In genomic region chr2:127532379-127532778, GRCm38 (mm10) we compare ENCODE assay signal across 11 mouse cellular contexts. TPM values are rescaled to one million over a fixed set of nuclear protein-coding genes. Genes with fewer than 3 reads are reported as not detected.
DNase-seq lines count a peak whose midpoint lies in the region; ATAC-seq and TF ChIP-seq lines count a peak whose summit lies in the region.
"Had no signal": no experiment of that assay in that cellular context is flagged by ENCODE, and none has a peak within 500 bp of the region (broad histone marks: within the 10 kb centered on the region; RNA-seq: fewer than 3 reads in every experiment).

No protein-coding gene starts in this region.

- WGBS in hindbrain, postnatal 0 days: 14% methylated on average over 9 of the region's 9 CpGs
- 15% methylated on average over 9 of the region's 9 CpGs for WGBS in hindbrain, embryonic 16.5 days
- WGBS in thymus, adult 2 months: 15% methylated on average over 9 of the region's 9 CpGs

- no peaks in the 10 kb centered on the region for H3K9me3 ChIP-seq in hindbrain, postnatal 0 days (ENCODE audit: low read length)
- no peaks in the 10 kb centered on the region for H3K9me3 ChIP-seq in hindbrain, embryonic 16.5 days (ENCODE audit: control insufficient read depth, low read length)
- H3K9me3 ChIP-seq: limb, embryonic 12.5 days had no signal

- peak; percentile 30 for DNase-seq in hindbrain, postnatal 0 days (ENCODE audit: low spot score)
- DNase-seq in thymus, postnatal 14 days: peak; percentile 11
- DNase-seq in thymus, adult 2 months: no peak
- peak; percentile 73 for DNase-seq in embryo, embryonic 10.5 days (ENCODE audit: low spot score)
- peak; percentile 49 for DNase-seq in retina, postnatal 1 day
- no peak for DNase-seq in left cerebral cortex, postnatal 4 days
- DNase-seq: gastrocnemius, adult 2 months had no signal

- no peak overlapping the region for H3K4me3 ChIP-seq in hindbrain, postnatal 0 days (ENCODE audit: low read length)
- H3K4me3 ChIP-seq in hindbrain, embryonic 16.5 days (ENCODE audit: low read length): no peak overlapping the region
- no peak overlapping the region for H3K4me3 ChIP-seq in thymus, adult 2 months (ENCODE audit: control insufficient read depth, insufficient read depth, low read length)
- H3K4me3 ChIP-seq: gastrocnemius, adult 2 months; limb, embryonic 12.5 days had no signal

- ATAC-seq in hindbrain, postnatal 0 days: no peak
- ATAC-seq in hindbrain, embryonic 16.5 days: no peak
- ATAC-seq in megakaryocyte, adult 5-6 weeks (ENCODE audit: poor library complexity, severe bottlenecking): no peak
- ATAC-seq: inflammation-experienced regulatory T-cells, adult 6 months had no signal

- H3K4me1 ChIP-seq in hindbrain, postnatal 0 days (ENCODE audit: insufficient read depth, low read length): no peaks in the 10 kb centered on the region
- H3K4me1 ChIP-seq in hindbrain, embryonic 16.5 days (ENCODE audit: control insufficient read depth, insufficient read depth, low read depth, low read length): no peaks in the 10 kb centered on the region
- H3K4me1 ChIP-seq in thymus, adult 2 months (replicated peaks; ENCODE audit: control insufficient read depth, insufficient read depth, low read length): no peaks in the 10 kb centered on the region
- H3K4me1 ChIP-seq: limb, embryonic 12.5 days had no signal

- no peak overlapping the region for H3K27ac ChIP-seq in hindbrain, postnatal 0 days
- no peak overlapping the region for H3K27ac ChIP-seq in hindbrain, embryonic 16.5 days (ENCODE audit: low read depth, low read length)
- H3K27ac ChIP-seq in thymus, adult 2 months (ENCODE audit: control insufficient read depth, insufficient read depth, low read length): no peak overlapping the region
- H3K27ac ChIP-seq: gastrocnemius, adult 2 months; limb, embryonic 12.5 days had no signal

- no peak overlapping the region for H3K4me2 ChIP-seq in hindbrain, postnatal 0 days (ENCODE audit: low read depth, low read length)
- no peak overlapping the region for H3K4me2 ChIP-seq in hindbrain, embryonic 16.5 days (ENCODE audit: low read length)
- H3K4me2 ChIP-seq: limb, embryonic 12.5 days had no signal

- no peaks in the 10 kb centered on the region for H3K36me3 ChIP-seq in hindbrain, postnatal 0 days (ENCODE audit: insufficient read depth, low read length)
- no peaks in the 10 kb centered on the region for H3K36me3 ChIP-seq in hindbrain, embryonic 16.5 days (ENCODE audit: control insufficient read depth, insufficient read depth, low read length)
- no peaks in the 10 kb centered on the region for H3K36me3 ChIP-seq in thymus, adult 2 months (ENCODE audit: control insufficient read depth, insufficient read depth, low read length)
- H3K36me3 ChIP-seq: limb, embryonic 12.5 days had no signal

- TF ChIP-seq CTCF in hindbrain, postnatal 0 days (IDR thresholded peaks at IDR 0.05; ENCODE audit: low read depth): no peak
- no peak for TF ChIP-seq CTCF in thymus, adult 2 months (IDR thresholded peaks at IDR 0.05; ENCODE audit: borderline replicate concordance, control insufficient read depth, extremely low read depth, insufficient read depth, low read length, poor library complexity)

- TF ChIP-seq POLR2A in thymus, adult 2 months (IDR thresholded peaks at IDR 0.05; ENCODE audit: control insufficient read depth, extremely low read depth, insufficient read depth, low read length, poor library complexity): no peak

- H3K27me3 ChIP-seq in hindbrain, postnatal 0 days (ENCODE audit: insufficient read depth, low read length): no peaks in the 10 kb centered on the region; the same call in none of the 2 replicates
- H3K27me3 ChIP-seq in hindbrain, embryonic 16.5 days (replicated peaks; ENCODE audit: control insufficient read depth, insufficient read depth, low read length): 0 out of 2 replicates have a peak, but pooled peaks cover 2% of the 10 kb centered on the region
- H3K27me3 ChIP-seq in thymus, adult 2 months (ENCODE audit: control insufficient read depth, insufficient read depth, low read length): no peaks in the 10 kb centered on the region

- intact Hi-C loops in left cerebral cortex, postnatal 4 days (cut with DNase I): no loop called here

- H3K9ac ChIP-seq in hindbrain, postnatal 0 days (replicated peaks; ENCODE audit: low read length): no peak overlapping the region
- no peak overlapping the region for H3K9ac ChIP-seq in hindbrain, embryonic 16.5 days (ENCODE audit: low read depth, low read length)
- H3K9ac ChIP-seq: limb, embryonic 12.5 days had no signal

RNA-seq across cellular contexts. Expression of gene Prom2, which starts 8.9 kb away (rescaled TPM):
- total RNA-seq in hindbrain, postnatal 0 days (2014; rRNA removed): 0.07 and 0.10 TPM in 2 replicates
- 0.10 and 0.32 TPM in 2 replicates for polyA plus RNA-seq in hindbrain, postnatal 0 days (2015; fragmentation: Nextera tagmentation; extraction: Ambion mirVana)
- polyA plus RNA-seq in hindbrain, embryonic 16.5 days (2015; fragmentation: Nextera tagmentation; extraction: Ambion mirVana): 0.05 and 0.06 TPM in 2 replicates
- 4.8 and 5.5 TPM in 2 replicates for polyA plus RNA-seq in thymus, adult 2 months (2012; rRNA removed)
- total RNA-seq in megakaryocyte, adult 5-6 weeks (2015): not detected in 2 replicates
- 0.12 TPM in 1 of 2 replicates, not detected in the other for total RNA-seq in megakaryocyte, adult 5-6 weeks (2017)
- not detected for total RNA-seq in left cerebral cortex, postnatal 4 days (2021)
- total RNA-seq: gastrocnemius, adult 2 months had no signal

RNA-seq across cellular contexts. Expression of gene Kcnip3, which starts 10.5 kb away (rescaled TPM):
- 34.7 and 39.0 TPM in 2 replicates for total RNA-seq in hindbrain, postnatal 0 days (2014; rRNA removed)
- polyA plus RNA-seq in hindbrain, postnatal 0 days (2015; fragmentation: Nextera tagmentation; extraction: Ambion mirVana): 12.4 and 13.8 TPM in 2 replicates
- 15.4 and 20.0 TPM in 2 replicates for polyA plus RNA-seq in hindbrain, embryonic 16.5 days (2015; fragmentation: Nextera tagmentation; extraction: Ambion mirVana)
- polyA plus RNA-seq in thymus, adult 2 months (2012; rRNA removed): 4.4 and 4.7 TPM in 2 replicates
- 3.5 and 3.6 TPM in 2 replicates for total RNA-seq in megakaryocyte, adult 5-6 weeks (2015)
- 0.62 and 2.2 TPM in 2 replicates for total RNA-seq in megakaryocyte, adult 5-6 weeks (2017)
- total RNA-seq in left cerebral cortex, postnatal 4 days (2021): 10 to 100 TPM; 32.3 to 36.6 TPM

RNA-seq across cellular contexts. Expression of gene Zfp661, which starts 54.5 kb away (rescaled TPM):
- 4.0 and 6.0 TPM in 2 replicates for total RNA-seq in hindbrain, postnatal 0 days (2014; rRNA removed)
- polyA plus RNA-seq in hindbrain, postnatal 0 days (2015; fragmentation: Nextera tagmentation; extraction: Ambion mirVana): 4.3 TPM in 2 replicates
- 6.3 and 6.4 TPM in 2 replicates for polyA plus RNA-seq in hindbrain, embryonic 16.5 days (2015; fragmentation: Nextera tagmentation; extraction: Ambion mirVana)
- 2.3 and 3.2 TPM in 2 replicates for polyA plus RNA-seq in thymus, adult 2 months (2012; rRNA removed)
- 1.1 TPM in 2 replicates for total RNA-seq in megakaryocyte, adult 5-6 weeks (2015)
- total RNA-seq in megakaryocyte, adult 5-6 weeks (2017): 1.1 and 2.1 TPM in 2 replicates
- 1 to 10 TPM; 9.2 to 9.5 TPM for total RNA-seq in left cerebral cortex, postnatal 4 days (2021)

RNA-seq across cellular contexts. Expression of gene Mrps5, which starts 54.6 kb away (rescaled TPM):
- total RNA-seq in hindbrain, postnatal 0 days (2014; rRNA removed): 44.5 and 69.7 TPM in 2 replicates
- polyA plus RNA-seq in hindbrain, postnatal 0 days (2015; fragmentation: Nextera tagmentation; extraction: Ambion mirVana): 129 and 138 TPM in 2 replicates
- polyA plus RNA-seq in hindbrain, embryonic 16.5 days (2015; fragmentation: Nextera tagmentation; extraction: Ambion mirVana): 126 and 133 TPM in 2 replicates
- 84.0 and 91.9 TPM in 2 replicates for polyA plus RNA-seq in thymus, adult 2 months (2012; rRNA removed)
- total RNA-seq in megakaryocyte, adult 5-6 weeks (2015): 10.4 and 15.7 TPM in 2 replicates
- 34.3 and 42.3 TPM in 2 replicates for total RNA-seq in megakaryocyte, adult 5-6 weeks (2017)
- total RNA-seq in left cerebral cortex, postnatal 4 days (2021): 100 to 1,000 TPM; 106 TPM

Comparison
In these comparisons a context has a peak if more than half of its experiments do, and no peak if none do; other contexts are left out.
1. DNase-seq: peak in hindbrain, postnatal 0 days (single experiment), thymus, postnatal 14 days (single experiment), embryo, embryonic 10.5 days (single experiment) and retina, postnatal 1 day (single experiment); none in thymus, adult 2 months (single experiment) and left cerebral cortex, postnatal 4 days (single experiment).